Mouse (Mus musculus) hindbrain, embryonic 13.5 days (tissue): ENCODE measurements around the gene Nrn1l. TPM values are rescaled to one million over a fixed set of nuclear protein-coding genes. Genes with fewer than 3 reads are reported as not detected.

Source experiments
- ATAC-seq: fragments of 200-750 bp; cut with Nextera tagmentation; 2 replicates; pipeline ENCODE4 v1.8.0; 2017; ENCODE audit warnings: moderate TSS enrichment; ENCODE audit not compliant: low FRiP score
- H3K27ac ChIP-seq: fragments of 300-500 bp; sonication (generic); 2 replicates; pipeline ENCODE4 v1.5.1; 2015; ENCODE audit warnings: inconsistent platforms, mild to moderate bottlenecking, moderate library complexity
- H3K27me3 ChIP-seq: fragments of 300-500 bp; sonication (generic); 2 replicates; pipeline ENCODE4 v1.6.1; 2015; ENCODE audit warnings: mild to moderate bottlenecking, inconsistent platforms
- H3K36me3 ChIP-seq: fragments of 300-500 bp; sonication (generic); 2 replicates; pipeline ENCODE4 v1.6.1; 2015; ENCODE audit warnings: mild to moderate bottlenecking, inconsistent platforms
- H3K4me1 ChIP-seq: fragments of 300-500 bp; sonication (generic); replicated peaks from 2 replicates; pipeline ENCODE4 v1.6.1; 2015; ENCODE audit warnings: inconsistent platforms
- H3K4me2 ChIP-seq: fragments of 300-500 bp; sonication (generic); 2 replicates; pipeline ENCODE4 v1.6.1; 2015; ENCODE audit warnings: inconsistent platforms, mild to moderate bottlenecking, moderate library complexity
- H3K4me3 ChIP-seq: fragments of 300-500 bp; sonication (generic); 2 replicates; pipeline ENCODE4 v1.5.1; 2015; ENCODE audit warnings: mild to moderate bottlenecking, inconsistent platforms
- H3K9ac ChIP-seq: fragments of 300-500 bp; sonication (generic); 2 replicates; pipeline ENCODE4 v1.6.1; 2015; ENCODE audit warnings: mild to moderate bottlenecking, inconsistent platforms
- H3K9me3 ChIP-seq: fragments of 300-500 bp; sonication (generic); 2 replicates; pipeline ENCODE4 v1.6.1; 2016; ENCODE audit warnings: inconsistent platforms
- WGBS: fragments of 180-500 bp; shearing (Covaris S2); methylation state at CpG from one replicate; pipeline ENCODE4 v1.1.7; 2015; 5-methylcytosine and 5-hydroxymethylcytosine counted together
- polyA plus RNA-seq: library from polyadenylated mRNA; unstranded; fragments of >200 nt; fragmentation: Nextera tagmentation; extraction: Ambion mirVana; gene quantifications from 2 replicates; pipeline ENCODE4 v1.2.1, GENCODE M21; 2015

Nrn1l gene
- polyA plus RNA-seq, 1 experiment from 2014 or later = 0.88 TPM

DNA sequence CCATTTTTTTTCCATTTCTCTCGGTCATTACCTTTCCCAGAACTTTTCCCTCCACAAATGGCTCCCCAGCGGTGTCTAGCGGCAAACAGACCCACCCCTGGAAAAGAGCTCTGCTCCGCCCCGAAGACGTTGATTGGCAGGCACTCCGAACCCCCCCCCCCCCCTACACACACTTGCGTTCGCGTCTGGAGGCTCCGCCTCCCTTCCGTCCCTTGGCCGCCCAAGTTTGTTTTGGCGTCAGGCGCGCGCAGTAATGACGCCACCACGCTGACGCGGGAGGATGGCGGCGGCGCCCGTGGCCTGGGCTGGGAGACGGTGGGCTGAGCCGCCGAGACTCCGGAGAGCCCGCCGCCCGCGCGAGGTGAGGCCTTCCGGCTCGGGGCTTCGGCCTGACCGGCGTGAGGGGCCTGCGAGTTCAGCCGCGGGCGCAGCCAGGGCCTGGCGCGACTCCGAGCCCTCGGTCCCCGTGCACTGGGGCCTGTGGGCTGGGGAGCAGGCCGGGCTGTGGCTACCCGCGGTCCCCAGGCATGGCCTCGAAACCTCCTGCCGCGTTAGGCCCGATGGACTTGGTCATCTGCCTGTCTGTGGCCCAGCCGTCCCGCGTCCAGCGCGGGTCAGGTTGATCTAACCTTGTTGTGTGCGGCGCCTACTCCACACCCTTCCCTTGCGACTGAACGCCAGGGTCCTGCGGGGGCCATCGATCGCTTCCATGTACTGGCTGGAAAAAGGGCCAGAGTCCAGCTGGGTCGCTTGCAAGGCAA is 7.0 kb downstream of the Nrn1l start, which contains the start of gene Pskh1:
Pskh1 (plus strand) TSS at position 262 of the 761 bp plus-strand sequence.
- peak within 1 kb of the TSS; percentile 90 for H3K4me2 ChIP-seq
- WGBS = under 1% methylated on average over 63 of the region's 68 CpGs

DNA sequence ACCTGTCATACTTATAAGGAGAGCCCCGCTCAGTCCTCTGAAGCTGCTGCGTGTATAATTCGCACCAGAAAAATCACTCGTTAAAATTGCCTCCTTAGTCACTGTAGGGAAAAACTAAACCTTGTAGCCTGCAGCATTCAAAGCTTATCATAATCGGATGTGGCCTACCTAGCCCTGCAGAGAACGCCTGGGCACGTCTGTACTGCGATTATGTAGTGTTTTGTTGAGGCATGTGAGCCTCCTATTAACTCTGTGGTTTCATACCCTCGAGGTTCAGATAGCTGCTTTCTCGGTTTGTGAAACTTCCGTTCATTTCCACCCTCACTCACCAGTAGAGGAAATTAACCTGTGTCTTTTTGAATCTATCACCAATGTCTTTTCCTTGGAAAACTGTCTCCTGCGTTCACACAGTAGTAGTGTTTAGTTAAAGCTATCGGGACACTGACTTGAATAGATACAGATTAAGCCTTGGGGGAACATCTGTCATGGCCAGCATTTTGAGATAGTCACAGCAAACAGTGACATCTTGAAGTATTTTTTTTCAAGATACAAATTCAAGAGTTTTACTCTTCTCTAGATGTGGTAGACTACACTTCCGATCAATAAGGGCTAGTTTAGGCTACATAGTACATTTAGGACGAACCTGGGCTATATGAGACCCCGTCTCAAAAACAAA is 7.7 kb downstream of the Nrn1l start:
- H3K36me3 ChIP-seq = peaks cover 1% of the 10 kb centered on the region; the same call in 1 of the 2 replicates
- ATAC-seq = no peak
- H3K9me3 ChIP-seq = no peaks in the 10 kb centered on the region
- 42% methylated on average over 16 of the region's 16 CpGs for WGBS
- H3K27me3 ChIP-seq = no peaks in the 10 kb centered on the region
- H3K4me3 ChIP-seq = peak overlapping the region; percentile 93
- peaks cover 14% of the 10 kb centered on the region for H3K4me1 ChIP-seq
- H3K9ac ChIP-seq = peak overlapping the region; percentile 99
- H3K4me2 ChIP-seq = peak overlapping the region; percentile 90
- peak overlapping the region; percentile 90 for H3K27ac ChIP-seq

More for the DNA sequence above, 7.0 kb downstream of the Nrn1l start, which contains the start of gene Pskh1:
- H3K27ac ChIP-seq = peak within 1 kb of the TSS; percentile 90
- no peaks in the 10 kb centered on the region for H3K27me3 ChIP-seq
- H3K9me3 ChIP-seq = no peaks in the 10 kb centered on the region
- H3K4me1 ChIP-seq = peaks cover 14% of the 10 kb centered on the region
- peak within 1 kb of the TSS; percentile 93 for H3K4me3 ChIP-seq
- H3K36me3 ChIP-seq = peaks cover 6% of the 10 kb centered on the region; the same call in 1 of the 2 replicates
- peak within 1 kb of the TSS; percentile 99 for H3K9ac ChIP-seq
- peak; percentile 93 for ATAC-seq

DNA sequence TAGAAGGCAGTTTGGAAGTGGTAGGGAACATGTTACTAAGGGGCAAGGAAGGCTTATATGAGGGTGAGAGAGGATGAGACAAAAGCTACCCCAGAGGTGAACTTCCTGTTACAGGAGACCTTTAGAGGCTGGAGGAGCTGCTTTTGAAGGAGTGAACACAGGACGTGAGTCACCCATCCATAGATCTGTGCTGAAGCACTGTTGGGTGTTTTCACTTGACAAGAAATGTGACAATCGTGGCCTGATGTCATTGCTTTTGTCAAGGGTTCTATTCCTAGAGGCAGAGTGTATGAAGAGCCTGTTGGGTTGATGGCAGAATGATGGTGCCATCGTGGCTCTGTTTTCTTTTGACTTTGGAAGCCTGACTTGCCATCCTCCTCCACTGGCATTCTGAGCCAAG is 26.0 kb downstream of the Nrn1l start:
- H3K27me3 ChIP-seq = no peaks in the 10 kb centered on the region
- 93% methylated on average over 3 of the region's 3 CpGs for WGBS
- peaks cover 12% of the 10 kb centered on the region for H3K36me3 ChIP-seq
- H3K4me1 ChIP-seq = no peaks in the 10 kb centered on the region
- H3K9me3 ChIP-seq = no peaks in the 10 kb centered on the region
- H3K4me3 ChIP-seq = no peak overlapping the region
- H3K9ac ChIP-seq = no peak overlapping the region
- H3K27ac ChIP-seq = no peak overlapping the region
- H3K4me2 ChIP-seq = no peak overlapping the region
- ATAC-seq = no peak

DNA sequence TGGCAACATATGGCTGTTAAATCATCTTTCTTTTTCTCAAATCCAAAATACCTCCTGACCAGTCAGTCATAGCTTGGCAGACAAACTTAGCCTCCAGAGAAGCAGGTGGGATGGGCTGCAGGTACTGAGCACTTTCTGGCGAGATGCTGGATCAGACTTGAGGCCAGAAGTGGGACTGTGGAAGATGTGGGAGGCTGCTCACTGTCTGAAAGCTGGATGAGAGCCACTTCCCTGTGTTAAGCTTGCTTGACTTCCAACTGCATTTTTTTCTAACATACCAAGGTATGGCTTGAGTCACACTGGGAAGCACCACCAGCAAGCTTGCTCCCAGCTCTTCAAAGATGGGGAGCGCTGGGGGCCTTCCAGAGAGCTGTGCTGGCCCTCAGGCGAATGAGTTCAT is 31.8 kb downstream of the Nrn1l start:
- 80% methylated on average over 3 of the region's 3 CpGs for WGBS
- ATAC-seq = no peak

DNA sequence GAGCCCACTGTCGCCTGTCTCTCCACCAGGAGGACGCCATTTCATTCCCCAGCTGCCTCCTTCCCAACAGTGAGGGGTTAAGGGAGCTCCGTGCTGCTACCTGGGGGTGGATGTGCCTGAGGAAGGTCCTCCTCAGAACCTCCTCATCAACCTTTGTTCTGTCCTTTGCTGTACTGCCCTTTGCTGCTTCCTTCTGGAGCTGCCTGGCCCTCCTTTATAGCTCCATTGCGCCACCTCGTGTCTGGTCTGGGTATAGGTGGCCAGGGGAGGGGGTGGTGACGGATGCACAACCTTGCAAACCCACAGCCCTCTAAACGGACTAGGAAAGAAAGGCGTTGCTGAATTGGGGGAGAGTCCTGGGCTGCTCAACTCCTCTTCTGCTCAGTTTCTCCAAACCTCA is 37.2 kb downstream of the Nrn1l start:
- Histone ChIP-seq H3K27me3 (no peaks in the 10 kb centered on the region), H3K4me1 (peaks cover 13% of the 10 kb centered on the region), H3K9ac (peak overlapping the region; percentile 67), H3K9me3 (no peaks in the 10 kb centered on the region), H3K27ac (peak overlapping the region; percentile 79), H3K4me3 (no peak overlapping the region), H3K4me2 (0 out of 2 replicates have a peak overlapping the region, but pooled peaks have one; percentile 8), H3K36me3 (peaks cover 33% of the 10 kb centered on the region)
- ATAC-seq = peak; percentile 67
- WGBS = 10% methylated on average over 8 of the region's 8 CpGs

More for the DNA sequence above, 31.8 kb downstream of the Nrn1l start:
- Histone ChIP-seq H3K4me3 (no peak overlapping the region), H3K36me3 (peaks cover 12% of the 10 kb centered on the region), H3K4me1 (peaks cover 14% of the 10 kb centered on the region), H3K4me2 (no peak overlapping the region), H3K27me3 (no peaks in the 10 kb centered on the region), H3K9ac (0 out of 2 replicates have a peak overlapping the region, but pooled peaks have one; percentile 29), H3K27ac (no peak overlapping the region), H3K9me3 (no peaks in the 10 kb centered on the region)

DNA sequence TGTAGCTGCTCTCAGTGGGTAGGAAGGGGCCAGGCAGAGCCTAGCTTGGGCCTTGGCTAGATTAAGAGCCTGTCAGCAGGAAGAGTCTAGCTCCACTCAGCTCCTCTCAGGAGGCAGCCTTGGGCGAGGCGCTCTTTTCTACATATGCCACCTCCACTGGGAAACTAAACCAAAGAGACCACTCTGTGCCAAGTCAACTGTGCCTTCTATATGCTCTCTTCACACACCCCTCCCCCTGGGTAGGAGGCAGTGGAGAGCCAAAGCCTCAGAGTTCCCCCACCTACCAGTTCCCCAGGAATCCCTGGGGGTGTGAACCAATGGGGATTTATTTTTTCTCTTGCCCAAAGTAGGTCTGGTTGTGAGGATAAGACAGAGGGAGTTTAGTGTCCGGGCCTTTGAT is 37.9 kb downstream of the Nrn1l start:
- H3K4me2 ChIP-seq = no peak overlapping the region
- no peak overlapping the region for H3K4me3 ChIP-seq
- 0 out of 2 replicates have a peak overlapping the region, but pooled peaks have one; percentile 5 for H3K9ac ChIP-seq
- no peaks in the 10 kb centered on the region for H3K27me3 ChIP-seq
- peaks cover 28% of the 10 kb centered on the region for H3K36me3 ChIP-seq
- no peak overlapping the region for H3K27ac ChIP-seq
- no peaks in the 10 kb centered on the region for H3K9me3 ChIP-seq
- WGBS = 94% methylated on average over 3 of the region's 3 CpGs
- ATAC-seq = no peak; the same call in 1 of the 2 replicates
- peaks cover 16% of the 10 kb centered on the region for H3K4me1 ChIP-seq

DNA sequence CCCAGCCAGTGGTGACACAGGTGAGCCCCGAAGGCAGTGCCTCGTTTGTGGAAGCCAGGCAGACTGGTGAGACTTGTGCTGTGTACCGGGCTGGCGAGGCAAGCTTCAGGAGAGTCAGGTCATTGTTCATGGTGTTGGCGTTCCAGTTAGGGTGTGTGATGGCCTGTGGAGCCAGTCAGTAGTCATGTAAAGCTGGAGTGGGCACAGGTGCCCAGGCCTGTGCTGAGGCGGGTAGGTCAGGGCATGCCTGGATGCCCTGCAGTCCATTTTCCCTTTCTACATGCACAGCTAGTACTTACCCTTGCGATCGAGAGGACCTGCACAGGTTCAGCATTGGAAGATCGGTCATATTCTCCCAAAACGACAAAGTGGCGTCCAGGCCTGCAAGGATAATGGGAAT is 39.2 kb downstream of the Nrn1l start:
- Histone ChIP-seq H3K9ac (peak overlapping the region; percentile 43; the same call in 1 of the 2 replicates), H3K36me3 (peaks cover 28% of the 10 kb centered on the region), H3K4me2 (no peak overlapping the region), H3K27ac (no peak overlapping the region), H3K4me1 (peaks cover 19% of the 10 kb centered on the region), H3K9me3 (no peaks in the 10 kb centered on the region), H3K4me3 (no peak overlapping the region), H3K27me3 (no peaks in the 10 kb centered on the region)
- ATAC-seq = no peak
- WGBS = 92% methylated on average over 11 of the region's 11 CpGs

DNA sequence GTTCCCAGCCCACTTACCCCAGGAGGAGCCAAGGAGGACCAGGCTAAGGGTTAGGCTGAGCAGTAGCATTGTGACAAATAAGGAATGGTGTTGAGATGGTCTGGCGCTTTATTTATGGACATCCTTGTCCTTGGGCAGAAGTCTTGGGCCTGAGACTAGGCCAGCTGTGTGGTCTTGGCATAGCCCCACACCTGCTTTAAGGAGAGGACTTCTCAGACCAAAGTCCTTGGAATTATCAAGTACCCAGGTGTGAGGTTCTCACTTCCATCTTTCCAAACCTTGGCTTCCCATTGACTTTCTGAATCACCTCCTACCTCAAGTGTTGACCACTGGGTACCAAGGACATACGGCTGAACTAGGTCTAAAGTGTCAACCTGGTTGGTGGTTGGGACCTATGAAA is 40.4 kb downstream of the Nrn1l start, which contains the start of gene Ctrl:
Ctrl (minus strand) TSS at position 101 of the 400 bp plus-strand sequence.
- Histone ChIP-seq H3K27ac (no peak within 1 kb of the TSS), H3K4me1 (peaks cover 27% of the 10 kb centered on the region), H3K27me3 (no peaks in the 10 kb centered on the region), H3K4me2 (no peak within 1 kb of the TSS), H3K36me3 (peaks cover 28% of the 10 kb centered on the region), H3K4me3 (no peak within 1 kb of the TSS), H3K9me3 (no peaks in the 10 kb centered on the region), H3K9ac (peak within 1 kb of the TSS; percentile 43; the same call in 1 of the 2 replicates)
- WGBS = 98% methylated on average over 2 of the region's 2 CpGs
- ATAC-seq = no peak

DNA sequence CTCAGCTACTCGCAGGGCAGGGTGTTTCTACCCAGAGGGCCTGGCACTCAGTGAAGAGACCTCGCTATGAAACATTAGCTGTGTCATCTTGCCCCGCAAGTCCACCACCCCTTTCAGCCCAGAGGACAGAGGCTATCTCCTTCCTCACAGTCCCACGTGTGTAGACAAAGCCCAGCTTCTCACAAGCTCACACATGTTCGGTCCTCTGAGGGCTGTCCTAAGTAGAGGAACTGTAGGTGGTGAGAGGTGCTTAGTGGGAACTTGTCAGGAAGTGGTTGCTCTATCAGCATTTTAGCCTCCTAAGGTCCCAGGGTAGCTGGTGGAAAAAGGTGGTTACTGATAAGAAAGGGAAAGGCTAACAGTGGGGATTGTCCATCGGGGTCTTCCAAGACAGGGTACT is 41.7 kb downstream of the Nrn1l start:
- no peak overlapping the region for H3K27ac ChIP-seq
- WGBS = 86% methylated on average over 6 of the region's 6 CpGs
- 0 out of 2 replicates have a peak overlapping the region, but pooled peaks have one; percentile 43 for H3K9ac ChIP-seq
- H3K4me1 ChIP-seq = peaks cover 23% of the 10 kb centered on the region
- no peak overlapping the region for H3K4me2 ChIP-seq
- no peak overlapping the region for H3K4me3 ChIP-seq
- no peaks in the 10 kb centered on the region for H3K9me3 ChIP-seq
- H3K27me3 ChIP-seq = no peaks in the 10 kb centered on the region
- ATAC-seq = no peak
- peaks cover 21% of the 10 kb centered on the region for H3K36me3 ChIP-seq

DNA sequence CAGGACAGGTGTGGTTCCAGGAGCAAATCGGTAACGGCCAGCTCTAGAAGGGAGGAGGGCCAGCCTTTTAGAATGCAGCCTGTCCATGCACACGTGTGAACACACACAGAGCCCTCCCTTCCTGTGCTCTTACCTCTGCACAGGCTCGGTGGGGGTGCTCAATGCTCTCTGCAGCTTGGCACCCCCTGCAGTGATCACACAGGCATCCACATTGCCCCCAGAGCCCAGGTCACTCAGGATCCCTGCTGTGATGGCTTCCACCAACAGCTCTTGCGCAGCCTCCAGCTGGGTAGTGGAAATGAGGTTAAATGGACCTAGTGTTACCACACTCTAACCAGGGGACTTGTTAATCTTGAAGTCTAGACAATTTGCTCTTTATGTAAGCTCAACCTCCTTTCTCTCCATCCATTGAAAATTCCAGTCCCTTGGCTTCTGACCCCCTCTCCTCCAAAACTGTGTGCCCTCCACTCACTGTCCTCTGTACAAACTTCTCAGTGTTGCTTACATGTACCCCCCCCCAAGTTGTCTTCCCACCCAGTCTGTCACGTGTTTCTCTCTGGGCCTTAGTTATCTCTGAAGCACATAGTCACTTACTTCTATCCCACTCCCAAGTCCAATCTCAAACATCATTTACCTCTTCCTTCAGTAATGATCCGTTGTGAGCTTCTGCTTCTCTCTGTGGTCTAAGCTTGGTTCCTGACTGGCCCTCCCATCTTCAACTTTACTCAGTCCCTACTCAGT is 42.7 kb downstream of the Nrn1l start:
- WGBS = 38% methylated on average over 7 of the region's 7 CpGs
- peak overlapping the region; percentile 93 for H3K4me2 ChIP-seq

DNA sequence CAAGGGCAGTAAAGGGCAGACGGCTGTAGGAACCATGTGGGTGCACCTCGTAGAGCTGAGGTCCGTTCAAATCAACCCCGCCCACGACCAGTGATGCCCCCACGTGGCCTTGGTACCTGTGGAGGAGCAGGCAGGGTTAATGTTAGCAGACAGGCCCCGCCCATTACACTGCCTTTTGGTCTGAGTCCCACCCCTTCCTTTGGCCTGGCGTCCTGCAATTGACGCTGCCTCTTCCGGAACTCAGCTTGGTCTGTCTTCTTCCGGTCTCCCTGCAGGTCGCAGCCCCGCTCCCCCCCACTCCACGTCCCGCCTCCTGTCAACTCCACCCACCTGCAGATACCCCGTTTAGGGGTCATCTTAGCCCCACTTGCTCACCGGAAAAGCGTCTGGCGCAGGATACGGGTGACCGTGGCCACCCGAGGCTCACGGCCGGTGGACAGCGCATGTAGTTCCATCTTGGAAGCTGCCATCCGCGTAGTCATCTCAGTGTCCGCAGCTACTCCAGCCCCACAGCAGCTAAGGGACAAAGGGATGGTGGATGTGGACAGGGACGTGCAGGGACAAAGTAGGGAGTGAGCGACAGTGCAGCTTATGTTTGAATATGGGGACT is 43.6 kb downstream of the Nrn1l start:
- no peaks in the 10 kb centered on the region for H3K27me3 ChIP-seq
- peak overlapping the region; percentile 96 for H3K27ac ChIP-seq
- H3K9me3 ChIP-seq = no peaks in the 10 kb centered on the region
- peak overlapping the region; percentile 74 for H3K4me3 ChIP-seq
- peak overlapping the region; percentile 93 for H3K4me2 ChIP-seq
- peak; percentile 89 for ATAC-seq
- WGBS = under 1% methylated on average over 30 of the region's 30 CpGs
- peaks cover 18% of the 10 kb centered on the region for H3K4me1 ChIP-seq
- peak overlapping the region; percentile 93 for H3K9ac ChIP-seq
- peaks cover 16% of the 10 kb centered on the region for H3K36me3 ChIP-seq

More for the DNA sequence above, 42.7 kb downstream of the Nrn1l start:
- ATAC-seq = no peak
- Histone ChIP-seq H3K9ac (peak overlapping the region; percentile 93), H3K27me3 (no peaks in the 10 kb centered on the region), H3K36me3 (peaks cover 21% of the 10 kb centered on the region), H3K4me1 (peaks cover 18% of the 10 kb centered on the region), H3K9me3 (no peaks in the 10 kb centered on the region), H3K4me3 (peak overlapping the region; percentile 74), H3K27ac (no peak overlapping the region)
